Mouse (Mus musculus): ENCODE results near the gene Tmem208.
"Not testable (repeated sequence)": the region's sequence is repeated elsewhere in the genome, so short reads cannot be mapped to it uniquely, and the experiment has no call there.

DNA sequence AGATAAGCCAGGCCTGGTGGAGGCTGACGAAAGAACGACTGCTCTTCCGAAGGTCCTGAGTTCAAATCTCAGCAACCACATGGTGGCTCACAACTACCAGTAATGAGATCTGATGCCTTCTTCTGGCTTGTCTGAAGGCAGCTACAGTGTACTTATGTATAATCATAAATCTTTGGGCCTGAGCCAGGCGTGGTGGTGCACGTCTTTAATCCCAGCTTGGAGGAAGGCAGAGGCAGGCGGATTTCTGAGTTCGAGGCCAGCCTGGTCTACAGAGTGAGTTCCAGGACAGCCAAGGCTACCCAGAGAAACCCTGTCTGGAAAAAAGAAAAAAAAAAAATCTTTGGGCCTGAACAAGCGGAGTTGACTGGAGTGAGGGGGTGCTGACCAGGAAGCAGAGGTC, 34.8 kb upstream of the Tmem208 start:
- not testable (repeated sequence) for TF ChIP-seq CTCF (IDR thresholded peaks at IDR 0.05; ENCODE audit: extremely low read depth, insufficient read length, insufficient replicate concordance, low read depth, low read length); POLR2A (IDR thresholded peaks at IDR 0.05; ENCODE audit: low read depth, low read length)

All from small intestine, adult 2 months (tissue).